Mouse (Mus musculus): ENCODE data around the gene Apoc1. TPM values are rescaled to one million over a fixed set of nuclear protein-coding genes. Genes with fewer than 3 reads are reported as not detected.

The Apoc1 gene
- total and polyA plus RNA-seq, 2 experiments from 2014 or later, result 3.0 to 5.3 TPM

- no peak for TF ChIP-seq CTCF (IDR thresholded peaks at IDR 0.05; ENCODE audit: low read depth)
- no peaks in the 10 kb centered on the region for H3K27me3 ChIP-seq (ENCODE audit: insufficient read depth, low read length)
- H3K9me3 ChIP-seq (ENCODE audit: low read length), result no peaks in the 10 kb centered on the region
- WGBS, result 81% methylated on average over 8 of the region's 8 CpGs
- H3K4me2 ChIP-seq (ENCODE audit: low read depth), result no peak within 1 kb of the TSS
- DNase-seq (no peak), ATAC-seq (no peak)
- no peaks in the 10 kb centered on the region for H3K4me1 ChIP-seq (ENCODE audit: insufficient read depth)
- no peak within 1 kb of the TSS for H3K9ac ChIP-seq
- H3K36me3 ChIP-seq (ENCODE audit: insufficient read depth), result no peaks in the 10 kb centered on the region
- no peak within 1 kb of the TSS for H3K4me3 ChIP-seq (ENCODE audit: low read depth, low read length)
- H3K27ac ChIP-seq (ENCODE audit: low read depth, low read length), result no peak within 1 kb of the TSS
These were observed 14.6 kb downstream of the Apoc1 start, which contains the start of gene Apoc2 for GRCm38 (mm10) chr7:19677872-19678271. Apoc2 (minus strand) TSS chr7:19677941.

DNA sequence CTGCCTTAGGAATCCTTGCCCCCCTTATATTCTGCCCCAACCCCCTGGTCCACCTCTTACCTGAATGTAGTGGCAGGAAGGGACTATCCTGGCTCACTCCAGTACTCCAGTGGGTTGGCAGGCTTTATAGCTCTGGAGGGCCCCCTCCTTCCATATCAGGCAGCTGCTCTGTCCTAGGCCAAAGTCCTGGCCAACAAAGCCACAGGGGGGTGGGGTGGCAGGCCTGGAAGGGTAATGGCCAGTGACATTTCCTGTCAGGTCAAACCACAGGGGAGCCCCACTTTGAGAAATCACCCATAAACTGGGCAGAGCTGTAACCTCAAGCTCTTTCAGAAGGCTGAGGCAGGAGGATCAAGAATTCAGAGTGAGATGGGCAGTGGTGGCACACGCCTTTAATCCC, 15.8 kb downstream of the Apoc1 start:
- Histone ChIP-seq H3K9ac (no peak overlapping the region), H3K9me3 (ENCODE audit: low read length) (no peaks in the 10 kb centered on the region), H3K4me3 (ENCODE audit: low read depth, low read length) (no peak overlapping the region), H3K27me3 (ENCODE audit: insufficient read depth, low read length) (no peaks in the 10 kb centered on the region), H3K4me2 (ENCODE audit: low read depth) (no peak overlapping the region), H3K36me3 (ENCODE audit: insufficient read depth) (no peaks in the 10 kb centered on the region), H3K27ac (ENCODE audit: low read depth, low read length) (no peak overlapping the region), H3K4me1 (ENCODE audit: insufficient read depth) (no peaks in the 10 kb centered on the region)
- DNase-seq (no peak), ATAC-seq (no peak)
- WGBS, result 80% methylated on average over 1 of the region's 1 CpGs
- no peak for TF ChIP-seq CTCF (IDR thresholded peaks at IDR 0.05; ENCODE audit: low read depth)

GRCm38 (mm10) chr7:19675824-19676223, 16.6 kb downstream of the Apoc1 start:
- no peaks in the 10 kb centered on the region for H3K9me3 ChIP-seq (ENCODE audit: low read length)
- H3K36me3 ChIP-seq (ENCODE audit: insufficient read depth), result no peaks in the 10 kb centered on the region
- H3K27me3 ChIP-seq (ENCODE audit: insufficient read depth, low read length), result no peaks in the 10 kb centered on the region
- DNase-seq (no peak), ATAC-seq (no peak)
- H3K9ac ChIP-seq, result no peak overlapping the region
- H3K4me3 ChIP-seq (ENCODE audit: low read depth, low read length), result no peak overlapping the region
- WGBS, result 88% methylated on average over 10 of the region's 10 CpGs
- no peak for TF ChIP-seq CTCF (IDR thresholded peaks at IDR 0.05; ENCODE audit: low read depth)
- H3K4me2 ChIP-seq (ENCODE audit: low read depth), result no peak overlapping the region
- H3K27ac ChIP-seq (ENCODE audit: low read depth, low read length), result no peak overlapping the region
- no peaks in the 10 kb centered on the region for H3K4me1 ChIP-seq (ENCODE audit: insufficient read depth)

DNA sequence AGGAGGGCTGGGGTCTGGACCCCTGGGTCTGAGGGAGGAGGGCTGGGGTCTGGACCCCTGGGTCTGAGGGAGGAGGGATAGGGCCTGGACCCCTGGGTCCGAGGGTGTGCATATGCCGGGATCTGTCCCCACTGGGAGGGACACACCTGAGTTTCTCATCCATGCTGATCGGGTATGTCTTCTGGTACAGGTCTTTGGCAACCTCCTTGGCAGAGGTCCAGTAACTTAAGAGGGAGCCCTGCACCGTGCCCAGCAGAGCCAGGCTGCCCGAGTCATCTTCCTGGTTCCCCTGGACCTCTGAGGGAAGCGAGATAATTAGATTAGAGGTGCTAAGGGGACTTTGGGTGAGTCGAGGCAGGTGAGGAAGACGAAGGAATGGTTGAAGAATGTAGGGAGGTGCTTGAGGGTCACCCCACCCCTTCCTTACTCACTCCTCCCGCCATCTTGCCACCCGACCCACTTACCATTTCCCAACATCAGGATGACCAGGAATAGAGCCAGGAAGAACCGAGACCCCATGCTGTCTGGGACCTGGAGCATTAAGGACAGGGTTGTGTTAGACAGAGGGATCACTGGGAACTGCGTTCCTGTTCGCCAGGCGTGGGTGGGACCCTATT, 19.3 kb downstream of the Apoc1 start:
- Histone ChIP-seq H3K9ac (no peak overlapping the region), H3K27ac (ENCODE audit: low read depth, low read length) (no peak overlapping the region), H3K9me3 (ENCODE audit: low read length) (no peaks in the 10 kb centered on the region), H3K36me3 (ENCODE audit: insufficient read depth) (no peaks in the 10 kb centered on the region), H3K4me2 (ENCODE audit: low read depth) (no peak overlapping the region), H3K4me1 (ENCODE audit: insufficient read depth) (no peaks in the 10 kb centered on the region), H3K4me3 (ENCODE audit: low read depth, low read length) (no peak overlapping the region), H3K27me3 (ENCODE audit: insufficient read depth, low read length) (no peaks in the 10 kb centered on the region)
- no peak for ATAC-seq
- DNase-seq, result no peak
- TF ChIP-seq CTCF (IDR thresholded peaks at IDR 0.05; ENCODE audit: low read depth), result no peak
- WGBS, result 69% methylated on average over 14 of the region's 14 CpGs

GRCm38 (mm10) chr7:19671511-19671910, 20.9 kb downstream of the Apoc1 start:
- Histone ChIP-seq H3K9me3 (ENCODE audit: low read length) (no peaks in the 10 kb centered on the region), H3K4me3 (ENCODE audit: low read depth, low read length) (no peak overlapping the region), H3K9ac (no peak overlapping the region), H3K36me3 (ENCODE audit: insufficient read depth) (no peaks in the 10 kb centered on the region), H3K27ac (ENCODE audit: low read depth, low read length) (no peak overlapping the region), H3K4me2 (ENCODE audit: low read depth) (no peak overlapping the region), H3K4me1 (ENCODE audit: insufficient read depth) (no peaks in the 10 kb centered on the region), H3K27me3 (ENCODE audit: insufficient read depth, low read length) (no peaks in the 10 kb centered on the region)
- no peak for TF ChIP-seq CTCF (IDR thresholded peaks at IDR 0.05; ENCODE audit: low read depth)
- no peak for ATAC-seq
- WGBS, result 68% methylated on average over 10 of the region's 10 CpGs
- no peak for DNase-seq

- peak overlapping the region; percentile 27; the same call in 1 of the 2 replicates for H3K4me2 ChIP-seq (ENCODE audit: low read depth)
These were observed 23.3 kb downstream of the Apoc1 start for GRCm38 (mm10) chr7:19668947-19669721.

DNA sequence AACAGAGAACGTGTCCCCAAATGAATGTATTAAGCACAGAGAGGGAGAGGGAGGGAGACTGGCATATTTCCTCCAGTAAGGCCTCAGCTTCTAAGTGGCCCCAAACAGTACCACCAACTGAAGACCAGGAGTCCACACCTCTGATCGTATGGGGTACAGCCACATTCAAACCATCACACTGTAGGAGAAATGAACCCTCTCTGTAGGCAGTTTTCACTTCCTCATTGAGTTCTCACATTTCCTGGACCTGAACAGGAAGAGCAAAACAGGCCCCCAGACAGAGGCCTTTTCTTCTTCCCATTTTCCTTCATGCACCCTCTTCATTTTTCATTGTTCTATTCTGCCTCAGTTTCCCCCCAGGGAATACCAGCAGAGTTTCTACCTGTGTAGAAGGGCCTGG, 25.0 kb downstream of the Apoc1 start:
- Histone ChIP-seq H3K27me3 (ENCODE audit: insufficient read depth, low read length) (no peaks in the 10 kb centered on the region), H3K9ac (no peak overlapping the region), H3K36me3 (ENCODE audit: insufficient read depth) (peaks cover 5% of the 10 kb centered on the region; the same call in 1 of the 2 replicates), H3K4me2 (ENCODE audit: low read depth) (no peak overlapping the region), H3K4me1 (ENCODE audit: insufficient read depth) (peaks cover 10% of the 10 kb centered on the region), H3K9me3 (ENCODE audit: low read length) (no peaks in the 10 kb centered on the region), H3K27ac (ENCODE audit: low read depth, low read length) (no peak overlapping the region), H3K4me3 (ENCODE audit: low read depth, low read length) (no peak overlapping the region)
- 87% methylated on average over 2 of the region's 2 CpGs for WGBS
- TF ChIP-seq CTCF (IDR thresholded peaks at IDR 0.05; ENCODE audit: low read depth), result no peak
- ATAC-seq (no peak), DNase-seq (no peak)

More at GRCm38 (mm10) chr7:19668947-19669721, 23.3 kb downstream of the Apoc1 start:
- Histone ChIP-seq H3K27ac (ENCODE audit: low read depth, low read length) (peak overlapping the region; percentile 80), H3K4me1 (ENCODE audit: insufficient read depth) (no peaks in the 10 kb centered on the region), H3K4me3 (ENCODE audit: low read depth, low read length) (no peak overlapping the region), H3K9ac (no peak overlapping the region), H3K36me3 (ENCODE audit: insufficient read depth) (no peaks in the 10 kb centered on the region), H3K9me3 (ENCODE audit: low read length) (no peaks in the 10 kb centered on the region), H3K27me3 (ENCODE audit: insufficient read depth, low read length) (no peaks in the 10 kb centered on the region)
- DNase-seq (peak; percentile 92), ATAC-seq (peak; percentile 77)
- 3% methylated on average over 10 of the region's 10 CpGs for WGBS
- peak; percentile 96 for TF ChIP-seq CTCF (IDR thresholded peaks at IDR 0.05; ENCODE audit: low read depth)

All from forebrain, postnatal 0 days (tissue).